Mouse (Mus musculus): Measurements from ENCODE around the gene Slc39a11. TPM values are rescaled to one million over a fixed set of nuclear protein-coding genes. Genes with fewer than 3 reads are reported as not detected.
"Not testable (repeated sequence)": the region's sequence is repeated elsewhere in the genome, so short reads cannot be mapped to it uniquely, and the experiment has no call there.

Gene Slc39a11
- total RNA-seq, 2 experiments from 2014 or later: 12.4 to 13.3 TPM

GRCm38 (mm10) chr11:113577221-113577620 lies 72.7 kb downstream of the Slc39a11 start:
- intact Hi-C loops (cut with DNase I): no loop called here
- DNase-seq (ENCODE audit: extremely low spot score in 1 of 2, low spot score in 2 of 2): no peak
- H3K27ac ChIP-seq: no peak overlapping the region
- no peak for TF ChIP-seq CTCF (IDR thresholded peaks at IDR 0.05)
- no peak overlapping the region for H3K4me3 ChIP-seq

GRCm38 (mm10) chr11:113572641-113573040 lies 77.2 kb downstream of the Slc39a11 start:
- TF ChIP-seq CTCF (IDR thresholded peaks at IDR 0.05): no peak
- no peak for DNase-seq (ENCODE audit: extremely low spot score in 1 of 2, low spot score in 2 of 2)
- intact Hi-C loops (cut with DNase I): no loop called here
- H3K4me3 ChIP-seq: no peak overlapping the region
- no peak overlapping the region for H3K27ac ChIP-seq

- no peak for TF ChIP-seq CTCF (IDR thresholded peaks at IDR 0.05)
- Histone ChIP-seq H3K27ac (no peak overlapping the region), H3K4me3 (no peak overlapping the region)
- intact Hi-C loops (cut with DNase I): no loop called here
- no peak for DNase-seq (ENCODE audit: extremely low spot score in 1 of 2, low spot score in 2 of 2)
Observed at GRCm38 (mm10) chr11:113571616-113572015, 78.3 kb downstream of the Slc39a11 start.

GRCm38 (mm10) chr11:113568999-113569398 lies 80.9 kb downstream of the Slc39a11 start:
- intact Hi-C loops (cut with DNase I): loop anchor here (5.0 kb wide), 1 partner anchor 43 kb away; no protein-coding TSS in a partner anchor
- Histone ChIP-seq H3K4me3 (no peak overlapping the region), H3K27ac (no peak overlapping the region)
- DNase-seq (ENCODE audit: extremely low spot score in 1 of 2, low spot score in 2 of 2): no peak
- no peak for TF ChIP-seq CTCF (IDR thresholded peaks at IDR 0.05)

- intact Hi-C loops (cut with DNase I): loop anchor here (5.0 kb wide), 1 partner anchor 44 kb away; no protein-coding TSS in a partner anchor
- not testable (repeated sequence) for H3K4me3 ChIP-seq; H3K27ac ChIP-seq; DNase-seq (ENCODE audit: extremely low spot score in 1 of 2, low spot score in 2 of 2)
Observed at GRCm38 (mm10) chr11:113567926-113568325, 82.0 kb downstream of the Slc39a11 start.

GRCm38 (mm10) chr11:113565006-113565995 lies 84.6 kb downstream of the Slc39a11 start:
- peak; percentile 71 to 76 for DNase-seq (ENCODE audit: extremely low spot score in 1 of 2, low spot score in 2 of 2)
- peak overlapping the region; percentile 11; the same call in 1 of the 2 replicates for H3K27ac ChIP-seq
- no peak for TF ChIP-seq CTCF (IDR thresholded peaks at IDR 0.05)
- peak overlapping the region; percentile 64 for H3K4me3 ChIP-seq
- intact Hi-C loops (cut with DNase I): loop anchor here (5.0 kb wide), 1 partner anchor 47 kb away; no protein-coding TSS in a partner anchor

- no peak for DNase-seq (ENCODE audit: extremely low spot score in 1 of 2, low spot score in 2 of 2)
- Histone ChIP-seq H3K4me3 (no peak overlapping the region), H3K27ac (no peak overlapping the region)
- intact Hi-C loops (cut with DNase I): loop anchor here (5.0 kb wide), 1 partner anchor 125 kb away; no protein-coding TSS in a partner anchor
- TF ChIP-seq CTCF (IDR thresholded peaks at IDR 0.05): no peak
Observed at GRCm38 (mm10) chr11:113562326-113562725, 87.6 kb downstream of the Slc39a11 start.

- no peak for TF ChIP-seq CTCF (IDR thresholded peaks at IDR 0.05)
- Histone ChIP-seq H3K27ac (no peak overlapping the region), H3K4me3 (no peak overlapping the region)
- DNase-seq (ENCODE audit: extremely low spot score in 1 of 2, low spot score in 2 of 2): peak; percentile 44 to 59
- intact Hi-C loops (cut with DNase I): loop anchor here (5.0 kb wide), 1 partner anchor 123 kb away; no protein-coding TSS in a partner anchor
Observed at GRCm38 (mm10) chr11:113560150-113560549, 89.7 kb downstream of the Slc39a11 start.

- intact Hi-C loops (cut with DNase I): no loop called here
- DNase-seq (ENCODE audit: extremely low spot score in 1 of 2, low spot score in 2 of 2): no peak
Observed at GRCm38 (mm10) chr11:113558505-113558904, 91.4 kb downstream of the Slc39a11 start.

GRCm38 (mm10) chr11:113556142-113556541 lies 93.7 kb downstream of the Slc39a11 start:
- no peak overlapping the region for H3K27ac ChIP-seq
- no peak overlapping the region for H3K4me3 ChIP-seq
- intact Hi-C loops (cut with DNase I): no loop called here
- DNase-seq (ENCODE audit: extremely low spot score in 1 of 2, low spot score in 2 of 2): no peak
- TF ChIP-seq CTCF (IDR thresholded peaks at IDR 0.05): no peak

More at GRCm38 (mm10) chr11:113558505-113558904, 91.4 kb downstream of the Slc39a11 start:
- Histone ChIP-seq H3K4me3 (no peak overlapping the region), H3K27ac (no peak overlapping the region)
- TF ChIP-seq CTCF (IDR thresholded peaks at IDR 0.05): no peak

- Histone ChIP-seq H3K27ac (no peak overlapping the region), H3K4me3 (no peak overlapping the region)
- DNase-seq (ENCODE audit: extremely low spot score in 1 of 2, low spot score in 2 of 2): no peak
- no peak for TF ChIP-seq CTCF (IDR thresholded peaks at IDR 0.05)
- intact Hi-C loops (cut with DNase I): no loop called here
Observed at GRCm38 (mm10) chr11:113554701-113555360, 95.0 kb downstream of the Slc39a11 start.

- DNase-seq (ENCODE audit: extremely low spot score in 1 of 2, low spot score in 2 of 2): no peak
- Histone ChIP-seq H3K27ac (no peak overlapping the region), H3K4me3 (no peak overlapping the region)
- no peak for TF ChIP-seq CTCF (IDR thresholded peaks at IDR 0.05)
- intact Hi-C loops (cut with DNase I): no loop called here
Observed at GRCm38 (mm10) chr11:113554194-113554593, 95.7 kb downstream of the Slc39a11 start.
